Mouse (Mus musculus) monocyte, adult 2 months (primary cell): ENCODE results near the gene Faap24.

Experiments used
- DNase-seq, 2 experiments: peaks; one replicate each; pipeline ENCODE4 v3.0.0; 2022; ENCODE audit warnings: low spot score in 2 of 2, low read depth in 1 of 2

The Faap24 gene

DNA sequence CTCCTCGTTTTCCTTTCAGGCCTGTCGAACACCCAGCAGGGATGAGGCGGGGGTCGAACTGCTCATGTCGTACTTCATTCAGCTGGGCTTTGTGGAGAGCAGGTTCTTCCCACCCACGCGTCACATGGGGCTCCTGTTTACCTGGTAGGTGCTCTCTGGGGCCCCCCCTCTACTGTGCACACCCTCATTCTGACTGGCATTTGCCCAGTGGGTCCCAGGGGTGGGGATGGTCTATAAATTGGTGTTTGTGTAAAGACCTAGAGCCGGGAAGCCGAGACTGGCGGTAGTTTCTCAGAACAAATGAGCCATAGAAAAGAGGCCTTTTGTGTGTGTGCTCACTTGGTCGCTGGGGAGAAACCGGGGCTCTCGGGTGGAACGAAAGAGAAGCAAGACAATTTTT lies 25.5 kb downstream of the Faap24 start:
- no peak for DNase-seq

- DNase-seq, result no peak
Measured at GRCm38 (mm10) chr7:35365161-35365910, 31.3 kb downstream of the Faap24 start.

GRCm38 (mm10) chr7:35362868-35363267 lies 33.8 kb downstream of the Faap24 start:
- DNase-seq, result no peak

DNA sequence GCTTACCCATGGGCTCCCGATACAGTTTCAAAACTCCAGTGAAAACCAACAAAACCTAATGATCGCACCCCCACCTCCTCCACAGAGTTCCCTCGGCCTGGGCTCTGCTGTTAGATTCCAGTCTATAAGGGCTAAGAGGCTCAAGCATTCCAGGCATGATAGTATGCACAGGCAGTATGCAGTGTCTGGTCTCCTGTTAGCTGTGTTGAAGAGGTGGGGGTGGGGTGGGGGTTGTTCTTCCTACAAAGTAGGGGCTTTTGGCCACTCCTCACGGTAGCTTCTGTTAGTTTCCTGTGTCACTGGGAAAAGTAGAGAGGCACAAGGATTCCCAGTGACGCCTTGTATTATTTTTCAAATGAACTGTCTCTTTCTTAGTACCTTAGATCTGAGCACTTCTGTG lies 34.4 kb downstream of the Faap24 start:
- no peak for DNase-seq

DNA sequence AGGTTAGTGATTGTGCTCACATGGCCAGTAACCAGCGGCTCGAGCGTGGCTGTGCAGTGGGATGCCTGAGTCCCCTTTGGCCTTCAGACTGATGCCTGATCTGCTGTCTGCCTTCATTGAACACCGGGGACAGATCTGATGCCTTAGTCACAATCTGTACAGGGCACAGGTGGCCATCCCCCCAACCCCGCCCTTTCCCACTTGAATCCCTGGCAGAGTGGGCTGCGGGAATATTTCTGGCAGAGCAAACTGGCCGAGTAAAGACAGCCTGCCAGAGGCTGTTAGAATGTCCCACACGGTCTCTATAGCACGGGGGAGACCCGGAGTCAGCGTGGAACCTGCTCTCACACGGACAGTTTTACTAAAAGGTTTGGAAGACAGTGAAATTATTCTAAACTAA lies 39.0 kb downstream of the Faap24 start:
- DNase-seq, result no peak

DNA sequence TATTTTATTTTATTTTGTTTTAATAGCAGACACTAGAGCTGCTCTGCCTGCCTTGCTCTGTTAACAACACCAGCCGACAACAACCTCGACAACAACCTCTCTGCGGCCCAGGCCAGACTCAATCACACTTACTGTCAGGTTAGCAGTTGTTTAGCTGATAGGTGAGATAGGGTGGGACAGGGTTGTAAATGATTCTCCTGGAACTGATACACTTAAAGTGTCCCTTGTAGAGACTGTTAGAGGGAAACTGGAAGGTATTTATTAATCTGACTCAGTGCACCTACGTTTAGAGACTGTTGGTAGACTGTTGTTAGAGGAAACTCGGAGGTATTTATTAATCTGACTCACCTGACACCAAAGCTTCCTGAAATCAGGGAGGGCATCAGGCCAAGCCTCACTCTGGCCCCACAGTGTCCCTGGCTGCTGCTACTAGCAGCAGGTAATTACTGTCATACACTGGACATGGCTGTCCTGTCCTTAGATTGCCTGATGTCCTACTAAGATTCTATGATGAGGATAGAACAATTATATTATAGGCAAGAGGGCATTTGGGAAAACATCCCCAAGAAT lies 41.2 kb downstream of the Faap24 start:
- DNase-seq, result no peak

DNA sequence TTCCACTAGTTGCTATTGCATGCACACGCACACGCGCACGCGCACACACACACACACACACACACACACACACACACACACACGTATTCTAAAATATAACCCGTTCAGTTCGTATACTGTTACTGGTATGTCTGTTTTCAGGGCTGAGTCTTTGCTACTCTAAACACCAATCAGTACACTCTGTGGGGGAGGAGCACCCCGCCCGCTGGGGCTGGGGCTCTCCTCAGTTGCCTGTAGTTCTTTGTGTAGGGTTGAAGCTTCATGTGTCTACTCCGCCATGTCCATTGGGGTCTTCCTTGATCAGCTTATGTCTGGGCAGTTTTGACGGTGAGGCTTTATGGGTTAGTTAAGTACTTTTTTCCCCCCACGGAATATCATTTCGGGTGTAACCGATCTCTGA lies 43.3 kb downstream of the Faap24 start:
- DNase-seq, result no peak

- DNase-seq, result no peak
Measured at GRCm38 (mm10) chr7:35351155-35351554, 45.5 kb downstream of the Faap24 start.

- no peak for DNase-seq
Measured at GRCm38 (mm10) chr7:35349886-35350684, 46.6 kb downstream of the Faap24 start.

DNA sequence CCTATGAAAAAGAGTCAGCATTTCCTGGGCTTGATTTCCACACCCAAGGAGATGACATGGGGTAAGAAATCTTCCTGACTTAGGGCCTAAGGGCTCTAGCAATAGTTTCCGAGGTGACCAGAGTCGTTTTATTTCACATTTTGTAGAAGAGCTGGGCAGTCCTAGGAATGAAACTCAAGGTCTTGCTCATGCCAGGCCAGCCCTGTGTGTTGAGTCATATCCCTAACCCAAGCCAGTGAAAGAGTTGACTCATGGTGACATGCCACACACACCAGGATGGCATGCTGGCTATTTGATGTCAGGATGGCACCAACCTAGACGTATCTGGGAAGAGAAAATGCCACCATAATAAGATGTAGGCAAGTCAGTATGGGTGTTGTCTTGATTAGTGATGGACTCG lies 47.6 kb downstream of the Faap24 start:
- DNase-seq, result no peak

DNA sequence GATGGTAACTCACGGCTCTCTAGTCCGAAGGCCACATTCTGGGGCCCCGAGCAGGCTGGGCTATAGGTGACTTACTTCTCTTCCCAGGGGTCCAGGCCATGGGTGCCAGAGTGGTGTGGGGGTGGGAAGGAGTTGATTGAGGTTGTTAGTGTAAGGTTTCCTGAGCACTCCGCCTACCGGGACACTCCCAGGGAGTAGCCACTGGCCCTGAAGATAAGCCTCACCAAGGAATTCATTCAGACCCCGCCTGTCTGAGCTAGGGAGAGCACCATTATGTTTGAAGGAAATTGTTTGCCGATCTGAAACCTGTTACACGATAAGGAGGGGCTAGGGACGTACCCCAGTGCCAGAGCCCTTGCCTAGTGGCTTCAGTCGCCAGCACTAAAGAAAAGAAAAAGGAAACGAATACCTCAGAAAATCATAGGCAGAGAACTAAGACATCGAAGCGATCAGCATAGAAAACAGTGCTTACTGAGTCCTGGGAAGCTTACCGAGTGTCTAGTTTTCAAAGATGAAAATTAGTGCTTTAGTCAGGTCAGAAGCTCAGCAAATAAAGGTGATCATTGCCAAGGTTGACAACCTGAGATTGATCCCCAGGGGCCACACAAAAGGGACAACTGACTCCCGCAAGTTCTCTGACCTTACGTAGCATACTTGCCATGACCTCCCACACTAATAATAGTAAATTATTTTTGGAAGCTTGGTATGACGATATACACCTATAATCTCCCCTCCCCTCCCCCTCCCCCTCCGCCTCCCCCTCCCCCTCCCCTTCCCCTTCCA lies 48.5 kb downstream of the Faap24 start:
- no peak for DNase-seq

GRCm38 (mm10) chr7:35344785-35345330 lies 51.8 kb downstream of the Faap24 start:
- no peak for DNase-seq

GRCm38 (mm10) chr7:35342498-35342897 lies 54.1 kb downstream of the Faap24 start:
- no peak for DNase-seq
